Mouse (Mus musculus) neural tube, embryonic 14.5 days (tissue): ENCODE results near the gene Rgp1. TPM values are rescaled to one million over a fixed set of nuclear protein-coding genes. Genes with fewer than 3 reads are reported as not detected.

Experiments
- ATAC-seq: fragments of 200-750 bp; cut with Nextera tagmentation; 2 replicates; pipeline ENCODE4 v1.8.0; 2017; ENCODE audit warnings: low read depth, mild to moderate bottlenecking, moderate TSS enrichment, moderate library complexity
- H3K27ac ChIP-seq: fragments of 300-500 bp; sonication (generic); 2 replicates; pipeline ENCODE4 v1.5.1; 2014; ENCODE audit warnings: low read depth, mild to moderate bottlenecking, control low read depth, low read length, moderate library complexity, mixed read lengths
- H3K27me3 ChIP-seq: fragments of 300-500 bp; sonication (generic); 2 replicates; pipeline ENCODE4 v1.6.1; 2014; ENCODE audit warnings: low read length; ENCODE audit not compliant: control insufficient read depth, insufficient read depth
- H3K36me3 ChIP-seq: fragments of 300-500 bp; sonication (generic); 2 replicates; pipeline ENCODE4 v1.6.1; 2014; ENCODE audit warnings: low read length, mixed read lengths; ENCODE audit not compliant: control insufficient read depth, insufficient read depth
- H3K4me1 ChIP-seq: fragments of 300-500 bp; sonication (generic); 2 replicates; pipeline ENCODE4 v1.6.1; 2014; ENCODE audit warnings: low read length; ENCODE audit not compliant: control insufficient read depth, insufficient read depth
- H3K4me2 ChIP-seq: fragments of 300-500 bp; sonication (generic); 2 replicates; pipeline ENCODE4 v1.6.1; 2014; ENCODE audit warnings: mild to moderate bottlenecking, low read depth, low read length, control low read depth
- H3K4me3 ChIP-seq: fragments of 300-500 bp; sonication (generic); 2 replicates; pipeline ENCODE4 v1.5.1; 2014; ENCODE audit warnings: low read depth, low read length, control low read depth, mixed read lengths
- H3K9ac ChIP-seq: fragments of 300-500 bp; sonication (generic); replicated peaks from 2 replicates; pipeline ENCODE4 v1.6.1; 2014; ENCODE audit warnings: low read depth, mild to moderate bottlenecking, control low read depth, low read length, mixed read lengths
- H3K9me3 ChIP-seq: fragments of 300-500 bp; sonication (generic); 2 replicates; pipeline ENCODE4 v1.6.1; 2016; ENCODE audit warnings: low read length; ENCODE audit not compliant: control insufficient read depth
- WGBS: fragments of 180-500 bp; shearing (Covaris S2); extraction: QIAGEN DNeasy Blood & Tissue Kit; methylation state at CpG from one replicate; pipeline ENCODE4 v1.1.7; 2014; 5-methylcytosine and 5-hydroxymethylcytosine counted together
- polyA plus RNA-seq: library from polyadenylated mRNA; unstranded; fragments of >200 nt; fragmentation: Nextera tagmentation; extraction: Ambion mirVana; gene quantifications from 2 replicates; pipeline ENCODE4 v1.2.1, GENCODE M21; 2014

Rgp1 gene
- polyA plus RNA-seq, 1 experiment from 2014 or later: 28.2 TPM

DNA sequence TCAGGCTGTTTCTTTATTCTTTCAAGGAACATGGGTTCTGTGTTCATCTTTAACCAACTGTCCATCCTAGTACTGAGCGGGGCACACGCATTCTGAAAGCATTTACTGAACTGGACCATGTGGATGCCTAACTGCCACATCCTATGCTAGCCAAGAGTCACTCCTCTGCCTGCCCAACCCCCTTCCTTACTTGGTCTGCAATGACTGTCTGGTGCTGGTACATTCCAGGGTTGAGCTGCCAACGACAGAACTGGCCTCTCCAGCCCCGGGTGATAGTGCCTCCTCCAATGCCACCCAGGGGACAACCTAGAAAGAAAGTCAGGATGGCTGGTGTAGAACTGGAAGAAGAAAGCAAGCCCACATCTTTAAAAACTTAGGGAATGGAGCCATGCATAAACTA, 5.0 kb upstream of the Rgp1 start:
- peaks cover 34% of the 10 kb centered on the region for H3K4me1 ChIP-seq
- H3K9me3 ChIP-seq: no peaks in the 10 kb centered on the region
- H3K27ac ChIP-seq: no peak overlapping the region
- no peak overlapping the region for H3K9ac ChIP-seq
- no peak overlapping the region for H3K4me2 ChIP-seq
- ATAC-seq: no peak
- H3K4me3 ChIP-seq: no peak overlapping the region
- WGBS: 92% methylated on average over 4 of the region's 4 CpGs
- H3K27me3 ChIP-seq: no peaks in the 10 kb centered on the region
- peaks cover 39% of the 10 kb centered on the region for H3K36me3 ChIP-seq

DNA sequence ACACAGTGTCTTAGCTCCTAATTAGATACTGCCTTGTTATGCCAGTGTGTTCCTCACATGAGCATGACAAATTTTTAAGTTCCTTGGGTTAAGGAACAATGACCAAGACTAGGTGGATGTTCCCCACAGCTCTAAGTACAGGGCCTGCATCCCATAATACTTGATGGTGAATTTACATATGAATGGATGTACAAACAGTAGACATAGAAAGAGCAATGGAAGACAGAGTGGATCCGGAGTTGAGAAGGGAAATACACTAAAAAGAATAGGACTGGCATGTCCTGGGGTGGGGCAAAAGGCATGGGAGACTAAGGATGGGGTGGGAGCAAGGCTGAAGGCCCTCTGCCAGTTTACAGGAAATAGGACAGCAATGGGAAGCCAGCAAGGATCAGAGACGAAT, 3.2 kb upstream of the Rgp1 start:
- H3K4me1 ChIP-seq: peaks cover 40% of the 10 kb centered on the region
- H3K27ac ChIP-seq: no peak overlapping the region
- ATAC-seq: no peak
- H3K27me3 ChIP-seq: no peaks in the 10 kb centered on the region
- 52% methylated on average over 2 of the region's 2 CpGs for WGBS
- H3K9me3 ChIP-seq: no peaks in the 10 kb centered on the region
- H3K36me3 ChIP-seq: peaks cover 24% of the 10 kb centered on the region; the same call in 1 of the 2 replicates
- no peak overlapping the region for H3K4me3 ChIP-seq
- H3K4me2 ChIP-seq: peak overlapping the region; percentile 28; the same call in 1 of the 2 replicates
- H3K9ac ChIP-seq: no peak overlapping the region

DNA sequence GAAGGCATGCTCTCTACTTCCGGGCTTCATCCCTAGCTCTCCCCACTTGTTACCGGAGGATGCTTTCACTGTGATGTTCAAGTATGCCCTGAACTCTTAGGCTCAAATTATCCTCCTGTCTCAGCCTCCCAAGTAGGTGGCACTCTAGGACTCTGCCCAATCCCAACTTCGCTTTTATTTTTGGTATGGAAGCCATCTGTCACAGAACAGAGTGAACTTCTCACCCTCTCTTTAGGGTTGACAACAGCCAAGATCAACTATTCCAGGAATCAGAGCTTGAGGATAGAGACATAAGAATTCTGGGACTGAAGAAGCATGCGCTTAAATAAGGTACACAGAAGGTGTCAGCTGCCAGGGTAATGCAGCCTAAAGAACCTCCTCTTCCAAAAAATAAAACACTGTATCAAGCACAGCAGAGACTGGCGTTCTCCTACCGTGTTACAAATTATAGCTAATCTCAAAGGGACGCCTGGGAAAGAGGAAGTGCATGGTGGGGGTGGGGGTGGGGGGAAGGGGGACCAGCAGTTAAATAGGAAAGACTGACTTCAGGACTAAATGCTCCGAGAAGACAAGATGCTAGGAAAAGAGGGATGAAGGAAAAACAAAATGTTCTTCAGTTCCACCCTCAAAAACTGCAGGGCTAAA, 1.2 kb upstream of the Rgp1 start:
- H3K4me3 ChIP-seq: peak overlapping the region; percentile 87
- peak overlapping the region; percentile 84 for H3K4me2 ChIP-seq
- H3K27me3 ChIP-seq: no peaks in the 10 kb centered on the region
- ATAC-seq: no peak
- peaks cover 24% of the 10 kb centered on the region for H3K36me3 ChIP-seq
- WGBS: 53% methylated on average over 8 of the region's 8 CpGs
- H3K27ac ChIP-seq: no peak overlapping the region
- peak overlapping the region; percentile 84 for H3K9ac ChIP-seq
- H3K9me3 ChIP-seq: no peaks in the 10 kb centered on the region
- H3K4me1 ChIP-seq: peaks cover 40% of the 10 kb centered on the region

DNA sequence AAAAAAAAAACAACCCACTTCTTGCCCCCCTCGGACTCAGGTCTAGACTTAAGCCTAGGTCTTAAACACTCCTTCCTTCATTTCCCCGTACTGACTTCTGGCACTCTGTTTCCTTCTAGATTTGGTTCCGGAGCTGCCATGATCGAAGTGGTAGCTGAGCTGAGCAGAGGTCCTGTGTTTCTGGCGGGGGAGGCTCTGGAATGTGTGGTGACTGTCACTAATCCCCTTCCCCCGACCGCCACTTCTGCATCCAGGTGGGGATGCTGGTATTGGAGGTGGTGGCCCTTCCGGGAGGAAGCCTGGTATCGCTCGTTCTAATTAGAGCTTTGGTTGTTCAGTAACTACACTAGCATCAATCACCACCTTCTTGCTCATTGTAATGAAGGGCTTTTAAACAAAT, 741 bp downstream of the Rgp1 start:
- WGBS: 5% methylated on average over 10 of the region's 10 CpGs
- no peak for ATAC-seq
- peak overlapping the region; percentile 84 for H3K9ac ChIP-seq
- H3K4me1 ChIP-seq: peaks cover 40% of the 10 kb centered on the region
- H3K27ac ChIP-seq: no peak overlapping the region; the same call in 1 of the 2 replicates
- H3K4me2 ChIP-seq: peak overlapping the region; percentile 84
- H3K9me3 ChIP-seq: no peaks in the 10 kb centered on the region
- peaks cover 22% of the 10 kb centered on the region for H3K36me3 ChIP-seq
- no peaks in the 10 kb centered on the region for H3K27me3 ChIP-seq
- H3K4me3 ChIP-seq: peak overlapping the region; percentile 87

DNA sequence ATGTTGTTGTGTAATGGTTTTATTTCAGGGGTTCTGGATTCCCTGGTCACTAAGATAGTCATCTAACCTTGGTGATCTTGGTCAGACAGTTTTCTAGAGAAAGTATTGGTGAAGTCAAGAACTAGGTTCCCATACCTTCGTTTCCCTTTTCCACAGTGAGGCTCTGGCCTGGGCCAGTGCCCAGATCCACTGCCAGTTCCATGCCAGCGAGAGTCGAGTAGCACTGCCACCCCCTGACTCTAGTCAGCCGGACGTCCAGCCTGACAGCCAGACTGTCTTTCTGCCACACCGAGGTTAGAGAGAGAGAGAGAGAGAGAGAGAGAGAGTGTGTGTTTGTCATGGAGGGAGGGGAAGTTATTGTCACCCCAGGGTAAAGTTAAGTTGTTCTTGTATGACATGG, 1.2 kb downstream of the Rgp1 start:
- no peak overlapping the region for H3K27ac ChIP-seq
- peaks cover 38% of the 10 kb centered on the region for H3K4me1 ChIP-seq
- H3K9me3 ChIP-seq: no peaks in the 10 kb centered on the region
- H3K27me3 ChIP-seq: no peaks in the 10 kb centered on the region
- no peak for ATAC-seq
- H3K36me3 ChIP-seq: peaks cover 22% of the 10 kb centered on the region
- WGBS: 81% methylated on average over 6 of the region's 6 CpGs
- peak overlapping the region; percentile 87 for H3K4me3 ChIP-seq
- peak overlapping the region; percentile 84 for H3K4me2 ChIP-seq
- peak overlapping the region; percentile 84; the same call in 1 of the 2 replicates for H3K9ac ChIP-seq

DNA sequence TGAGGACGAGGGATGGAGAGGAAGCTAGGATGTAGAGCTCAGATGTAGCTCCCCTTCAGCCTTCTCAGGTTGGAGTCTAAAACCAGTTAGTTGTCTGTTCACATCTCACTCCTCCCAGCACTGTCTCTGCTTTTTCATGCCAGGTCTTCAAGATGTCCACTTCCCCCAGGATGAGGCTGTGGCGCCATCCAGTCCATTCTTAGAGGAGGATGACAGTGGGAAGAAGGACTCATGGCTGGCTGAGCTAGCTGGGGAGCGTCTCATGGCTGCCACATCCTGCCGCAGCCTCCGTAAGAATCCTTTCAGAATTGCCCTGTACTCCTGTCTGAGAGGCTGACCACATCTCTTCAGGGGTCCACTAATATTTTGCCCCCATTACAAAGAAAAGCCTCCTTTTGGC, 2.2 kb downstream of the Rgp1 start:
- 95% methylated on average over 5 of the region's 5 CpGs for WGBS
- peaks cover 22% of the 10 kb centered on the region for H3K36me3 ChIP-seq
- H3K9ac ChIP-seq: no peak overlapping the region
- no peak for ATAC-seq
- H3K9me3 ChIP-seq: no peaks in the 10 kb centered on the region
- H3K4me3 ChIP-seq: no peak overlapping the region
- H3K4me1 ChIP-seq: peaks cover 29% of the 10 kb centered on the region
- no peak overlapping the region for H3K4me2 ChIP-seq
- no peaks in the 10 kb centered on the region for H3K27me3 ChIP-seq
- no peak overlapping the region for H3K27ac ChIP-seq

DNA sequence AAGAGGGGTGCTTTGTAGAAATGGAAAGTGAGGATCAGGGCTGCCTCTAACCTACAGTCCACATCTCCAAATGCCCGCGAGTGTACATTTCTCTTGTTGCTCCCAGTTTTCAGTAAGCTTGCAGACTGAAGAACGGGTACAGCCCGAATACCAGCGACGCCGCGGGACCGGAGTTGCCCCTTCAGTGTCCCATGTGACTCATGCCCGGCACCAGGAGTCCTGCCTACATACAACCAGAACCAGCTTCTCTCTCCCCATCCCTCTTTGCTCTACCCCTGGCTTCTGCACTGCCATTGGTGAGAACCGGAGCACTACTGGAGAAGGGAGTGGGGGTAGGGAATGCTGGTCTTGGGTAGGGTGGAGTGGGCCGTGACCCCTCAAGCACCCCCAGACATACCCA, 2.9 kb downstream of the Rgp1 start:
- Histone ChIP-seq H3K27me3 (no peaks in the 10 kb centered on the region), H3K9ac (no peak overlapping the region), H3K27ac (no peak overlapping the region), H3K4me2 (no peak overlapping the region), H3K9me3 (no peaks in the 10 kb centered on the region), H3K36me3 (peaks cover 22% of the 10 kb centered on the region), H3K4me3 (no peak overlapping the region), H3K4me1 (peaks cover 23% of the 10 kb centered on the region)
- 95% methylated on average over 12 of the region's 12 CpGs for WGBS
- ATAC-seq: no peak

DNA sequence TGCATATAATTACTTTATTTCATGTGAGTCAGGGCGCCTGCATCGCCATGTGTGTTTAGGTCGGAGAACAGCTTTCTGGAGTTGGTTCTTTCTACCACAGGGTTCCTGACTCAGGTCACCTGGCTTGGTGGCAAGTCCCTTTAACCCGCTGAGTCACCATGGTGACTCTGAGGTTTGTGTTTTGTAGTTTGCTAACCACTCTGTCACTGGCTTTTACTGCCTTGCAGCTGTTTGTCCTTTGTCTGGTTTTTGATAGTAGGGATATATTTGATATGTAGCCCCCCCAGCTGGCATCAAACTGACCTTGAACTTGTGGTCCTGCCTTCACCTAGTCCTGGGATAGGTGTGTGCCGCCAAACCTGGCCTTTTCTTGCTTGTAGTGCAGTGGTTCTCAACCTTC, 3.7 kb downstream of the Rgp1 start:
- no peak overlapping the region for H3K4me2 ChIP-seq
- peaks cover 14% of the 10 kb centered on the region for H3K4me1 ChIP-seq
- H3K9me3 ChIP-seq: no peaks in the 10 kb centered on the region
- peaks cover 22% of the 10 kb centered on the region for H3K36me3 ChIP-seq
- H3K4me3 ChIP-seq: no peak overlapping the region
- WGBS: 96% methylated on average over 5 of the region's 5 CpGs
- no peak for ATAC-seq
- H3K27ac ChIP-seq: no peak overlapping the region
- H3K9ac ChIP-seq: no peak overlapping the region
- H3K27me3 ChIP-seq: no peaks in the 10 kb centered on the region

DNA sequence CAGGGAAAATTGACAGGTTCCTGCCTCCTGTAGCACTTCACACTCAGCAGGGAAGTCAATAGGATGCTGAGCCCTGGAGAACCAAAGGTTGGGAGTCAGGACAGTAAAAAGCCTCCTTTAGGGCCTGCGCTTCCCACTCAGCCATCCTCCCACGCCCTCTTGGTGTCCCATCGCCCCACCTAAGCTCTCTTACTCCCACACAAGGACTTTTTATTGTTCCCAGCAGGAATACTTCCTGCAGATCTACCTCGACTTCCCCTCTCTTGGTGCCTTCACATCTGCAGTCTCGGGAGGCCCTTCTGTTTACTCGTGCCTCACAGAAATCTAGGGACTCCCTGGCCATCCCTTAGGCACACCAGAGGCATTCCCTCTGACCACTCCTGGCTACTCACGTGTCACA, 4.9 kb downstream of the Rgp1 start:
- WGBS: 73% methylated on average over 7 of the region's 7 CpGs
- H3K36me3 ChIP-seq: peaks cover 22% of the 10 kb centered on the region
- no peaks in the 10 kb centered on the region for H3K27me3 ChIP-seq
- no peaks in the 10 kb centered on the region for H3K9me3 ChIP-seq
- H3K4me1 ChIP-seq: peaks cover 7% of the 10 kb centered on the region
- no peak for ATAC-seq
- H3K9ac ChIP-seq: no peak overlapping the region
- H3K4me3 ChIP-seq: no peak overlapping the region
- H3K27ac ChIP-seq: no peak overlapping the region
- H3K4me2 ChIP-seq: no peak overlapping the region
